Mouse (Mus musculus) c-Kit-positive CD71-positive TER-119-negative erythroid progenitor cells, embryonic 14.5 days (primary cell): ENCODE results near the gene Il7r.
"Not testable (repeated sequence)": the region's sequence is repeated elsewhere in the genome, so short reads cannot be mapped to it uniquely, and the experiment has no call there.

Experiments
- DNase-seq: peaks from one replicate; pipeline ENCODE4 v3.0.0-alpha.2; 2013; ENCODE audit warnings: low read depth

Il7r gene

DNA sequence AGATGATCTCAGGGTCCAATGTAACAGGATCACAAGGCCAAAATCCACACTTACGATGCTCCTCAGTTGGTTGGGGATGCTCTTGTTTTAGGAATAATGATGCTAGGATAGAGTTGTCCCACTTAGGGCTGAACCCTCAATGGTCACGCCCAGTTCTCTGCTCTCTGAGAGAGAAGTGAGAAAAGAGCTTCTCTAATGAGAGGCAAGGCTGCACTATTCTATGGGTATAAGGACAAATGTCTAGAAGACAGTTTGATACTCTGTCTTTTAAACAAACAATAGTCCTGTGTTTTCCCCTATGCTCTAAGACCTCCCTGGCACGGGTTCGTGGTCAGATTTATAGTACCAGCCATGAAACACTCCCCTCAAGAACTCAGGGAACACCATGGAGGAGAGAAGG lies at the start of gene Il7r:
Gene Il7r, minus strand, starts transcription at position 101 of the 400 bp plus-strand sequence.
- no peak for DNase-seq

DNA sequence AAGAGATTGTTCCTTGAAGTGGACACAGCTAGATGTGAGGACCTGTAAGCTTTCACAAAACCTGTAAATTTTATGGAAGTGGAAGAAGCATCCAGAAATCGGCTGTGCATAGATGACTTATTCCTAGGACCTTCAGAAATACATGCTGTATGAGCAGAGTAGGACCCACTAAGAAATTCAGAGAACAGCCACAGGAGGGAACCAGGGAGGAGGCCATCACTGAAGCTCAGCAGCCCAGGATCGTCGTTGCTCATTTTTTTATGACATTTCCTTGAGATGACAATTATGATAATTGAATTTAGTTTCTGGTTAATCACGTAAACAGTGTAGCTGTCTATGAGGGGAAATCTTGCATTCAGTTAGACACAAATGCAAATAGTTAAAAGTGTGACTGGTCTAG lies 47.3 kb upstream of the Il7r start:
- DNase-seq, result no peak

DNA sequence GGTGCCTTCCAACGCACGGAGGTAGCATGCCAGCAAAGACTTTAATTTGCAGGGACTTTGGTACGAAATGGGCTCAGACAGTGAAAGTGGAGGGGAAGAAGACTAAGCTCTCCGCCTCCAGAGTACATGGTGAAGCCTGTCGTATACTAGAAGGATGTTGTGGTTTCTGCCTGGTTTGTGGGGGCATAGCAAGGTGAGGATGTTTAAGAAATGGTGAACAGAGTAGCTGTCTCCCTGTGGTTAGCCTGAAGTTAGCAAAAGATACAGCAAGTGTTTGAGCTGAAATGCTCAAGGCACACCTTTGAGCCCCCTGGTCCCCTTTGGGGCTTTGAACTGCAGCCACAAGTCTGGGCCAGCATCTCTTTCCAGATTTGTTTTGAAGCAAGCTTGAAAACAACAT lies 44.8 kb upstream of the Il7r start:
- no peak for DNase-seq

DNA sequence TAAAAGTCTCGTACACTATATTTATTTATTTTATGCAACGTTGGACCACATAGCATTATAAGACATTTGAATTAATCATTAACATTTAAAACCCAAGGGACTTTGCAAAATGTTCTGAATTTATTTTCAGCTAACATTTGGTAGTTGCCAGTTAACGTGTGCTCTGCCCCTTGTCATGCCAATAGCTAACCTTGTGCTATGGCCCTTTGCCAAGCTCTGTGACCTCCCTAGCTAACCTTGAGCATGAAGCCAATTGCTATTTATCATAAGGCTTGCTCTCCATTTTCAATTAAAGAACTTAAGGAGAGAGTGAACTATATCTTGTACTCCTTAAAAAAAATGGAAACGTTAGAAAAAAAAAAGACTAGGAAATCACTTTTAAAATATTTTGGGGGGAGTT lies 43.4 kb upstream of the Il7r start:
- no peak for DNase-seq

DNA sequence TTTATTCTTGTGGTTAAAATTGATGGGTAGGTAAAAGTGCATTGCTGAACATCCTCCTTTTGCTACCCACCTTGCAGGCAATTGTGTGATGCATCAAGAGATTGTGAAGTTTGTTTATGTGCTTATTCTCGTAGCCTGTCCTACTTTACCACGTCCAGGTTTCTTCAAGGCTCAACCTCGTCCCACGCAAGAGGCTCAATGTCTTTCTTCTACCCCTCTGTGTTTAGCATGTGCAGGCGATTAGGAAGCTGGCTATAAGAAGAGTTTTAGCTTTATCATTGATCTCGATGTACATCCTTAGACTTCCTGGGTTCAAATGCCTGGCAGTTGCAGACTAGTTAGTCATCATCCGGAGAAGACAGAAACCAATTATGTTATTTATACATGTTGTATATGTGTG lies 42.7 kb upstream of the Il7r start:
- DNase-seq, result no peak

DNA sequence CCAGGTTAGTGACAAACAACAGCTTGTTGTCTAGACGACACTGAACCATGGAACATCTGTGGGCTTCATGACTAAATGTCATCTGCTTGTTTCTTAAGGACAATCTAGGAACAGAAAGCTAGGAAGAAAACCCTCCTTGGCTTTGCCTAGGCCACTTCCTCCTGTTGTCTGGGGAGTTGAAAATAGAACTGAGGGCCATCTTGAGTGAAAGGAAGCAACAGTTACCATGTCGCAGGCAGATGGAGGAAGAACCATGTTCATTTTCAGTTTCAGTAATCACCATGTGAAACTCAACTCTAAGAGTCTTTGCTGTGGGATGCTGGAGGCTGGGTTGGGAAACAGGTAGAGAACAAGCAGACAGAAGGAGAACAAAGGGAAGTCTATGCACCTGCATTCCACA lies 41.9 kb upstream of the Il7r start:
- no peak for DNase-seq

DNA sequence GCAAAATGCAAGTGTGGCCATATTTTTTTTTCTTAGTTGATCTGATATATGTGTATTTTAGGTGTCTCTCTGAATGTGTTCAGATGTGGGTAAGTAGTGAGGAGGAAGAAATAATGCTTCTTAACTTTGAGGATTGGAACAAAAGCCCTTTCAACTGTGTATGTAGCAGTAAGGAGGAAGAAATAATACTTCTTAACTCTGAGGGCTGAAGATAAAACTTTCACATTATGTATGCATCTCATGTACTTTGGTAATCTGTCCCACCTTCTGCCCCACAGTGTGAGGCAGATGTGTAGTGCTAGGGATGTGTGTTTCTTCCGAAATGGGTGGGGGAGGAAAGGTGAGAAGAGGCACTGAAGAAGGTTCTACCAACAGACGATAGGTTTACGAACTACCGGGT lies 37.3 kb upstream of the Il7r start:
- no peak for DNase-seq

DNA sequence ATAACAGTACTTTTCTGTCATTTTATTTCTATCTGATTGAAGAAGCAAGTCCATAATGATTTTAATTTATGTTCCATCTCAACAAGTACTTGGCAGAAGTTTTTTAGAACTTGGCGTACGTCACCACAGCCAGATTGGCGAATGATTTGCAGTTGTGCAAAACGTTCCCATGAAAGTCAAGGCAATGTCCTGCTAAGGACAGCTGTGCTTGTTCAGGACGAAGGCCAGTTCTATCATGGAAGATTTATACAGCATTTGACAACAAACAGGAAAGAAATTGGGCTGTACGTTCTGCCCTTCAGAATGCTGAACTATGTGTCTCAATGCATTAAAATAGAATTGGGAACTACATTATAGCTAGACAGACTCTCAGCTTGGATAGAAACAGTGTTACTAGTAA lies 35.4 kb upstream of the Il7r start:
- DNase-seq, result no peak

DNA sequence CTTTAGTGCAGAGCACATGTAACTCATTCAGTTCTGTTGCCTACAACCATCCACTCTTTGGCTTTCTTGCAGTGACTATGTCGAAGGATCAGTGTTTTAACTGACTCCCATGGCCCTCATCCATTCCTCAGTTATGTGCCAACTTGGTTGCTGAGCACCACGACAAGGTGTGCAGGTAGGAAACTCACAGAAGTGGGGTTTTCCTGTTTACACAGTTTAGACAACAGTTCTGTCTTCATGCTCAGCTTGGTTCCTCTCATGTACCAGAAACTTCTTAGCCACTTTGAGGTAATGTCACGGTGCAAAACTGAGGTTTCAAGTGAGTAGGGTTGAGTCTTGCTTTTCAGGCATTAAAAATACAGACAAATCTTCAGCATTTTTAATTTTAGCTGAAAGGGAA lies 34.2 kb upstream of the Il7r start:
- DNase-seq, result no peak

DNA sequence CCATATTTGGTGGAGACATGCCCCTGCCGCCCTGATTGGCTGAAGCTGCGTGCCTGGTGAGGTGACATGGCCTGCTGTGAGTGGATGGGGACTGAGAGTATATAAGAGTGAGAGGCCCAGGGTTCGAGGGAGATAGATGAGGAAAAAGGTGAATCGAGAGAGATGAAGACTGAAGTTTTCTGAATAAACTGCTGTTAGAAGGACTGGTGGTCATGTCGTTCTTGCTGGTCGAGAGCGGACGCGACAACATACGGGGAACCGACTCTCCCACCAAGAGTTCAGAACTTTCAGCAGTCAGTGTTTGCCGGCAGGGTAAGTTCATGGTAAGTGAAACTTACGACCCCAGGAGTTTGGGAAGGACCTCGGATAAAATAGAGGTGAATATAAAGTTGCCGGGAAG lies 27.3 kb upstream of the Il7r start:
- not testable (repeated sequence) for DNase-seq

DNA sequence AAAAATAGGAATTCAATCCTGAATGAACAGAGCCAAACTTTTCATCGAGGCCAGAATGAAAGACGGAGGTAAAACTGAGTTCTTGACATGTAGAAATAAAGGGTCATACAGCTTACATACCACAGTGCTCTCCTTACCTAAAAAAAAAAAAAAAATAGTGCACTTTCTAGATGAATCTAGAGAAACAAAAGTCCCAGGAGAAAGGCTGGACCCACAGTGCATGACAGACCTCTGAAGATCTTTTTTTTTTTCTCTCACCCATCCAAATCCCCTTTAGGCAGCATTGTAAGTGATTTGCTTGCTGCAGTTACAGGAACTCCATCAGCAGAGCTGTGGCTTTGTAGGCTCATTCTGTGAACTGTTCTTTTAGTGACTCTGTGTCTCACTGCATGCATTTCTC lies 19.0 kb upstream of the Il7r start:
- no peak for DNase-seq

DNA sequence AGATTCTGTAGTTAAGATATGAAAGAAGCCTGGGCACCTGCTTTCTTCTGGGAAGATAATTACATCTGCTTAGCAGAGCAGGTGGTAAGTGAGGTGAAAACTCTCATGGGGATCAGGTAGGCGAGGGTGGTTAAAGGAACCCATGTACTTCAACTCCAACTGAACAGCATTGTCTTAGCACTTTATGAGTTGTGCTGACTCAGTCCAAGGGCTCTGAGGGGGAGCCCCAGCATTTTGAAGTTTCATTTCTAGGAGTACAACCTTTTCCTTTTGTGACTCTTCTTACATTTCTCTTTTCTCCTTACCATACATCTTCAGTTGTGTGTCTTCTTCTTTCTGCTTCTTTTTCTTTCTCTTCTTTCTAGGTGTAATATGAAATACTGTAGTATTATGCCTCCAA lies 5.2 kb upstream of the Il7r start:
- DNase-seq, result no peak

DNA sequence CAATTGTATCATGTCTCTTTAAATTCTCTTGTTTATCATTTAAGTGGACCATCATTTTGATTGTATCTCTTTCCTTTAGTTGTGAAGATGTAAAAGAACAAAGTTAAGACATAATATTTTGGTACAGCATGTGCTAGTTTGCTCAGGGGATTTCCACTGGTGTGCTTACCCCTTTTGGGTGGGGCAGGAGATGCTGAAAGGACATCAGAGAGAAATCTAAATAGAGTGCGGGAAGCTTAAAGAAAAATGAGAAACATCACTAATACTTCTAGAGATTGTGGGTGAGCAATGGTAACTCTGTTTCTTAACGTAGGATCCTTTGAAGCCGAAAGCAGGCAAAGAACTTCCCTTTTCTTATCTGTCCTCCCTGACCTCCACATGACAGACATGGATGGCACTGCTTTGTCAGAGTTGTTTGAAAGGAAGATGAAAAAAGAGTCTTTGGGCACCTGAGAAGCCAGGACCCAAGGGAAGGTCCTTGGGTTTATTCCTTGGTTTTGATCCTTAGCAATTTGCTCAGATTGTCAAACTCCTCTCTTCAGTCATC lies 3.5 kb upstream of the Il7r start:
- DNase-seq, result no peak

DNA sequence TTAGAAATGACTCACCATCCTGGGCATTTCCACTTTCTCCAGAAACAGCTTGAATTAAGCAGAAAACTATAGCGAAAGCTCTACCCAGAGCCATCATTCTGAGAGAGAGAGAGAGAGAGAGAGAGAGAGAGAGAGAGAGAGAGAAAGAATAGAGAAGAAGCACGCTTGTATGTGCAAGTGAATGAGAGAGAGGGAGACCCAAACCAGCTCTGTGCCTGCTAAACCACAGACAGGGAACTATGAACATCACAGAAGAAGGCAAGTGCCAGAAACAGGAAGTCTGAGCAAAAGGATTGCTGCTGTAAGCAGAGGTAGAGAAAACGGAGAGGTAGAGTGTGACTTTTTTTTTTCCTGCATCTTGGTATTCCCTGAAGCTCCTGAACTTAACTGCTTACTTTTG lies 330 bp downstream of the Il7r start:
- no peak for DNase-seq

DNA sequence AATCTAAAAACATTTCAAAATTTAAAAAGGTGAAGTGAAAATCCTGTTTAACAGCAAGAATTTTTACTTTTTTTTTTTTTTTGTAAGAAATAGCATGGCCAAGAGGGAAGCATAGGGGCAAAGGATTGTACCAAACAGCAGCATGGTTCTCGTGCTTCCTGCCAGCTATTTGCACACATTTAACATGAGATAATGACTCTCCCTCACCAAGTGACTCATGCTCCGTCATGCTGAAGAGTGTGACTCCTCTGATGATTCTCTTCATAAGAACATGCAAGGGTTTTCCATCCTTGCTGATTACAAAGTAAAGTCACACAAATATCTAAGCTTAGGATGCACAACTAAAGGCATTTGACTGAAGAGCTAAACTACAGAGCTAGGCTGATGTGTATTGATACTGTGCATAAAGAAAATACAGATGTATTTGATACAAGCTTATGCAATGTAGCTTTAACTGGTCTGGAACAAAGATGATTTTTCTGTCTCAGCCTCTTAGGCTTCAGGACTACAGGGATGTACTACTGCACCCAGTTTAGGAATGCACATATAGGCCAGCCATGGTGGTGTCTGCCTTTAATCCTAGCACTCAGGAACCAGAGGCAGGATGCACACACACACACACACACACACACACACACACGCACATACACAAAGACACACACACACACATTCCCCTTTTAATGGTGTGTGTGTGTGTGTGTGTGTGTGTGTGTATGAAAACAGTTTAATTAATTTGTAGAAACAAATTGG lies 1.6 kb downstream of the Il7r start:
- no peak for DNase-seq

DNA sequence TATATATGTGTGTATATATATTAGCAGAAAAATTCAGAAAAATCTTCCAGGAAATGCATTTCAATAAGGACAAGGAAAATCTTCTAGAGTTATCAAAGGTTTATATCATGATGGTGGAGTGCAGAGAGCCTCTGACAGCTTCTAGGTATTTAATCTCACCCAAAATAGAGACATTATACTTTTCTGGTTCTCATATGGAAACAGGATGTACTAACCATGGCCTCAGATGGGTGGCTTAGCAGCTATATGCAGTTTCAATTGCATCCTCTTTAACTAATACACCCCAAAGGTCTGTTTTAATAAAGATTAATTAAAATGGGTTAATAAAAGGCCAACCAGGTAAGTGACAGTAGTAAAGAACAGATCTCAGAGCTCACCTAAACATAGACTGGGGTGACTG lies 3.6 kb downstream of the Il7r start:
- no peak for DNase-seq

DNA sequence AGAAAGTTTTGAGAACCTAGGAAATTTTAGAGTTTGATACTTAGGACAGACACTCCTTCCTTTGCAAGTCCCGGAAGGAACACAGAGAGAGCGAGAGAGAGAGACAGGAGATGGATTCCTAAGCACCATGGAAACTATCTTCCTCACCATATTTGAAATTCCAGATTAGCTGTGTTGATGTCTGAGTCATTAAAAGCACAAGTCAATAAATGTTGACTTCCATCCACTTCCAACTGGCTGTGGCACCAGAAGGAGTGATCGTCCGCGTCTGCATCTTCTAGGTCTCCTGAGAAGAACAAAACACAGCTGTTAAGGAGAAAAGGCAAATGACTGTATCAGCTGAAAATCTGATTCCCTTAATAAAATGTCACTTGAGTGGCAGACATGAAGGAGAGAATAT lies 5.1 kb downstream of the Il7r start:
- DNase-seq, result no peak

DNA sequence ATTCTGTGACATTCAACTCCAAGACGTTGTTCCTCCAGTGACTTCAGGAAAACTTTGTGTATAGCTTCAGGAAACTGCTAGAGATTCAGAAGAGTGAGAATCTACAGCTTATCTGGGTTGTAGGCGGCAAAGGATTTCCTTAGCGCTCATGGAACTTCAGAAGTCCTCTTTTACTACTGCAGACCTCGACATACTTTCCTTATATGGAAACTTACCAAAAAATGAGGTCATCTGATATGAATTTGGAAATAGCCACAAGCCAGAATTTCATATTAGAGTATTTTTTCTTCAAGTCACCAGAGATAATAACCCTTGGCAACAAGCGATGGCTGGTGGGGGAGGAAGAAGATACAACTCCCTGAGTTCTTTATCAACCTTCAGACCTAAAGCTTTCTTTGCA lies 6.0 kb downstream of the Il7r start:
- no peak for DNase-seq

DNA sequence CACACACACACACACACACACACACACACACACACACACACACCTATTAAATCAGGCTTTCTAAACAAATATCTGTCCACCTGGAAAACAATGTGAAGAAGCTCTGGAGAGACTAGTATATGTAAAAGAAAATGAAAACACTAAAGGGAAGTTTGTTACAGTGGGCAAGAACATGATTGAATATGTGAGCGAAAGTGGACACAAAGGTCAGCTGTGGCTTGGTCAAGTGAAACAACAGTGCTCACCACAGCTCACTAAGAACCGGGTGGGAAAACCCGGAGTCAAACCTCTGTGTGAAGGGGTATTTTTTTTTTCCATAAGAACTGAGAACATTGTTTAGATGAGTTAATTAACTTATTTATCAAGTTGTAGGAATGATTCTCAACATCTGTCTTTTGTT lies 6.9 kb downstream of the Il7r start:
- DNase-seq, result no peak

DNA sequence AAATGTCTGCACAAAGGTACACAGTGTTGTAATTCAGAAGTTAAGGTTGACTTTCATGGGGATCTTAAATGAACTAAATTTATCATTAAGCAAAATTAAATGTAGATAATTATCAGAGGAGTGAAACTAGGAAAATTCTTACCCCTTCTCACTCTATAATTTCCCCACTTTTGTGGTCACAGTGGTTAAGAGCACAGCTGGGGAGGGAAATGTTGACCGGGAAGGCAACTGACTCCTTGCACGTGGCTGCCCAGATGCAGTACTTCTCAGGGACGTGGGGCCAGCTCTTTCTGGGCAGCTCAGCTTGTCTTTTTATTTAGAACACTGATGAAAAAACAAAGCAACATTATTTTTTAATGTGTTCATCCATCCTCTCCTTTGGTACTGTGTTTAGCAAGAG lies 37.9 kb downstream of the Il7r start:
- DNase-seq, result no peak

DNA sequence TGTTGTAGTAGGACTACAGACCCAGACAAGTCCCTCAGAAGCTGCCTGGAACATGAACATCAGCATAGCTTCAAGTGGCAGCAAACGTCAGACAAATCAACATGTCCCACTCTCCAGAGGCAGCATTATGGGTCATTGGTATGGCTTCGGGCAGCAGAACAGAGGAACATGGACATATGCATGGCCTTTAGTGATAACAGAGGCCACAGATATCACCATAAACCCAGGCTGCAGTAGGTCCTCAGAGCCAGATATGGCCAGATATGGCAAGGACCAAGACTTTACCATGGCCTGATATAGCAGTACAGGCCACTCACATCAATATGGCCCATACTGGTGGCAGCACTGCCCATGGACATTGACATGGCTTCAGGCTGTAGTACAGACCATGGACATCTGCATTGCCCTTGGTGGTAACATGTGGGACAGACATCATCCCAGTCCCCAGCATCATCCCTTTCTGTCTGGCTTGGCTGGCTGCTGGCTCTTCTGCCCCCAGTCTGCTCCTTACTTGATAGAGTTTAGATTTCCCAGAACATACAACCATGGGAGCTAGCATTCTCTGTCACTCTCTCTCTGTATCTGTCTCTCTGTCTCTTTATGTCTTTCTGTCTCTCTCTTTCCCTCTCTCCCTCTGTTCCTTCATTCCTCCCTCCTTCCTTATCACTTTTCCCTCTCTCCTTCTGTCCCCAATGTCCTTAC lies 40.4 kb downstream of the Il7r start:
- no peak for DNase-seq

DNA sequence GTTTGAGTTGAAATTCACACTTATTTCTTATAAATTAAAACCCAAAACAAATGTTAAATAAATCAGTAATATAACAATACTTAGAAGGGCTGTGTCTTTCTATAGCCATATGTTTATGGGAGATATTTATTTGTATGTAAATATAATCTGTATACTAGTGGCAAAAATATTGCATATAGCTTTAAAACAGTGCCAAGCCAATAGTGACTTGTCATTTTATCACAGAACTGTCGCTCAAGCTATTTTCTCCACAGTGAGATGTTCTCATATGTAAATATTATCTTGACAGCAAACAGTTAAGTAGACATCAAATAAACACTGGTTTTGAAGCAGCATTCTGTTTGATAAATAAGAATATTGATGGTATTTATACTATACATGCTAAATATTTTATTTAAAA lies 56.8 kb downstream of the Il7r start:
- DNase-seq, result no peak

DNA sequence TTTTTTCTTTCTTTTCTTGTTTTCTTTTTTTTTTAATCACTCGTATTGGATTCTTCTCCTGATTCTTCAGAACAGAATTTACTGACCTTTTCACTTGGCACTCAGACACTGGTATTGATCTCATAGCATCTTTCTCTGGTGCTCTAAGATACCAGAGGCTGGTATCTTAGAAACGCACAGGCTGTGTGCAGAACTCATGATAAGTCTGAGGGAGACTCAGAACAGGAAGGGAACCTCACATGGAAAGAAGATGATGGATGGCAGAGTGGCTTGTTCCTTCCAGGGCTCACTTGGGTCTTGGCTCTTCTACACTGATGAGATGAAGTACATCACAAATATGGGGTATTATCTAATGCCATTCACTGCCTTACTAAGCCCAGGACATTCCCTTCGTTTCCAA lies 57.4 kb downstream of the Il7r start:
- peak; percentile 61 for DNase-seq

DNA sequence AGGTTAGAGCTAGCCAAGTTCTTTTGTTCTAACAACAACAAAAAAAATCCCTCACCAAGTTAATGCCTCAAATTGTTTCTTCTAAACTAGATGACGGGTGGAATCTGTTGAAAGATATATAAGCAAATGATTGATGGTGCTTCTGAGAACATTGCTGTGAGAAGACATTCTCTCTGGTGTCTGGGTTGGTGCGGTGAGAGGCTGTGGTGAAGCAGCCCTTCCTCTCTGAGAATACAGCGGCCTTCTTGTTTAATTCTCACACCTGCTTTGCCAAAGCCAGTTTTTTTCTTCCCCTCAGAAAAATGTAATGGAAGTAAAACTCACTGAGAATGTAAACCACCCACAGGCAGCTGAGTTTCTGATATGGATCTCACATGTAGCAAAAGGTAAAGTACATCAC lies 57.8 kb downstream of the Il7r start:
- DNase-seq, result no peak
